Mouse (Mus musculus) WW6 (cell line): ENCODE measurements around the gene Ash1l.
"Not testable (repeated sequence)": the region's sequence is repeated elsewhere in the genome, so short reads cannot be mapped to it uniquely, and the experiment has no call there.

ENCODE experiments used
- DNase-seq: peaks from one replicate; pipeline ENCODE4 v3.0.0-alpha.2; 2013; ENCODE audit warnings: low read depth, low spot score

Gene Ash1l

GRCm38 (mm10) chr3:88953736-88954135 lies 3.3 kb downstream of the Ash1l start:
- no peak for DNase-seq

DNA sequence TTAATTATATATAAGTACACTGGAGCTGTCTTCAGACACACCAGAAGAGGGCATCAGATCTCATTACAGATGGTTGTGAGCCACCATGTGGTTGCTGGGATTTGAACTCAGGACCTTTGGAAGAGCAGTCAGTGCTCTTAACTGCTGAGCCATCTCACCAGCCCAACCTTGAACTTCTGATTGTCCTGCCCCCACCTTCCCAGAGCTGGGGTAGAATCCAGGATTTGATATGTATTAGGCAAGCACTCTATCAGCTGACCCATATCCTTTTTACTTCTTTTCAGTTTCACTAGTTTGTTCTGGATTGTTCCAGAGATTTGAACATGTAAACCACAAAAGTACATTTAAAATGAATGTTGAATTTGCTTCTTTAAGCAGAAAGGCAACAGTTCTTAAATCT lies 12.8 kb downstream of the Ash1l start:
- DNase-seq, result not testable (repeated sequence)

- DNase-seq, result no peak
Measured at GRCm38 (mm10) chr3:88975012-88975411, 24.6 kb downstream of the Ash1l start.

GRCm38 (mm10) chr3:88981206-88982010 lies 31.0 kb downstream of the Ash1l start:
- no peak for DNase-seq

DNA sequence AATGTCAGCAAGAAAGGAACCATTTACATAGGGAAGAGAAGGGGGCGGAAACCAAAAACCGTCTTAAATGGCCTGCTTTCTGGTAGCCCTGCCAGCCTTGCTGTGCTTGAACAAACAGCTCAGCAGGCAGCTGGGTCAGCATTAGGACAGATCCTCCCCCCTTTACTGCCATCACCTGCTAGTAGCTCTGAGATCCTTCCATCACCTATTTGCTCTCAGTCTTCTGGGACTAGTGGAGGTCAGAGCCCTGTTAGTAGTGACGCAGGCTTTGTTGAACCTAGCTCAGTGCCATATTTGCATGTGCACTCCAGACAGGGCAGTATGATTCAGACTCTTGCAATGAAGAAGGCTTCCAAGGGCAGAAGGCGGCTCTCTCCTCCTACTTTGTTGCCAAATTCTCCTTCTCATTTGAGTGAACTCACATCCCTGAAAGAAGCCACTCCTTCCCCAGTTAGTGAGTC lies 33.5 kb downstream of the Ash1l start:
- DNase-seq, result no peak

DNA sequence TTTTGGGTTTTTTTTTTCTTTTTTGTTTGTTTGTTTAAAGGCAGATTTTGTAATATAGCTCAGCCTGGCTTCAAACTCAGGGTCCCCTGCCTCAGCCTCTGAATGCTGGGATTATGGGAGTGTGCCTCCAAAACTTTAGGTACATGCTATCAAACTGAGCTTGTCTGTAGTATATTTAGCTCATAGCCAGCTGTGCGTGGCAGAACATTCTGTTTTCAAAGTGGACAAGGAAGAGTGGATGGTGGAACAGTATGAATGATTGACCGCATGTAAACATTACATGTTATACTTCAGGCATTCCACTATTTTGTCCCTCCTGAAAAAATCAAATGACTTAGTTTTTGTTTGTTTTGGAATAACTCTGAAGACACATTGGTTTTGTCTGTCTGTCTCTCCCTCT lies 42.4 kb downstream of the Ash1l start:
- DNase-seq, result no peak

- DNase-seq, result no peak
Measured at GRCm38 (mm10) chr3:89001536-89001935, 51.1 kb downstream of the Ash1l start.

GRCm38 (mm10) chr3:89030896-89031295 lies 80.5 kb downstream of the Ash1l start:
- DNase-seq, result not testable (repeated sequence)

- DNase-seq, result no peak
Measured at GRCm38 (mm10) chr3:89043359-89043758, 92.9 kb downstream of the Ash1l start.

GRCm38 (mm10) chr3:89058361-89058760 lies 107.9 kb downstream of the Ash1l start:
- no peak for DNase-seq

- DNase-seq, result peak; percentile 13
Measured at GRCm38 (mm10) chr3:89058783-89059182, 108.4 kb downstream of the Ash1l start.

DNA sequence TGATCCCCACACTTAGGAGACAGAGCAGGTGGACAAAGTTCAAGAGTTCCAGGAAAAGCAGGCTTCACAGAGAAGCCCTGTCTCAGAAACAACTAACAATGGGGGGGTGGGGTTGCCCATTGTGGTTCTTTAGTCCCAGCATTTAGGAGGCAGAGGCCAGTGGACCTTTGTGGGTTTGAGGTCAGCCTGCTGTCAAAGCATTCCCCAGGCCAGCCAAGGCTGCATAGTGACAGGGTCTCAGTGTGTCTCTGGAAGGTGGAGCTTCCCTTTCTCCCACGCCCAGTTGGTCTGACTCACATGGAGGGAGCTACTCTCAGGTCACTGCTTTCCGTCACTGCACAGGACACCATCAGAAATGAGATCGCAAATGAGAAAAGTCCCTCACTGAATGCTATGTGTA lies 111.3 kb downstream of the Ash1l start:
- DNase-seq, result no peak

DNA sequence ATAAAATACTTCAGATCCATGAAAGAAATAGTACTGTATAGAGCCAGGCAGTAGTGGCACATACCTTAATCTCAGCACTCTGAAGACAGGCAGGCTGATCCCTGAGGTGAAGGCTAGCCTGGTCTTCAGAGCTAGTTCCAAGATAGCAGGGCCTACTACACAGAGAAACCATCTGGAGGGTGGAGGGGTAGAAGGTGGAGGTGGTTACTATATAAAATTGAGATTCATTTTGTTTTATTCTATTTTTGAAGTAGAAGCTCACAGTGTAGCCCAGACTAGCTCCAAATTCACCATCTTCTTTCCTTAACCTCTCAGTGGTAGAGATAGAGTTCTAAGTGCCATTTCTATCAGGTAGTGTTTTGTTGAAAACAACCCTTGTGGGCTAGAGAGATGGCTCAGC lies 116.8 kb downstream of the Ash1l start:
- no peak for DNase-seq

DNA sequence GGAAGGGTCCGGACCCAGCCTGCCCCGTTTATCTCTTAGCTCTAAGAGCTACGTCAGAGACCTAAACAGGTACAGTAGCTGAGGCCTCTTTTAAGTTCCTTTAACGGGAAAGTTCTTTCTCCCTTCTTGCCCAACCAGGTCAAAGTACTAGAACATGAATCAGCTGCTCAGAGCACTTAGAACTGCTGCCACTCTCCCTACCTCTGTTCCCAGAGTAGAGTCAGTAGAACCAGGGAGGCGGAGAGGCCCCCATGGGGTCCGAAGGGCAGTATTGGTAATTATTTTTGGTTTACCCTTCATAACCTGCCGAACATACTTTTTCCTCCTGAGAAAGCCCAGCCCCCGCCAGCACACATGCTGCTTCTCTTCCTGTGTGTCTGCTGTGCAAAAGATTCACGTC lies 127.0 kb downstream of the Ash1l start:
- no peak for DNase-seq

GRCm38 (mm10) chr3:89082287-89082686 lies 131.9 kb downstream of the Ash1l start:
- not testable (repeated sequence) for DNase-seq

DNA sequence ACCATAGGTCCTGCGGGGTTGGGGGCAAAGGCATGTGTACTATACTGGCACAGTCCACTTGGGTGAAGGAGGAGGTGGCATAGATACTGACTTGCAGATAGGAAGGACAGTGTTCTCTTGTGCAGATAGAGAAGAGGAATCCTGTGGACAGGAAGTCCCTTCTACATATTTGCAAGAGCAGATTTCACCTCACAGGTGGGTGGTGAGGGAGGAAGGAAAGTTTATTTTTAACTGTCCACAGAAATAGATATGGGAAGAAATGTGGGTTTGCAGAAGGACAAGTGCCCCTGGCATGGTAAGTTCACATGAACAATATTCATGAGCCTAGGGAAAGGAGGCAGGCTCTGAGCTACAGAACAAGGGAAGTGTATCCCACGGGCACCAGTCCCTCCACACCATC lies 133.7 kb downstream of the Ash1l start:
- no peak for DNase-seq

GRCm38 (mm10) chr3:89084654-89085190 lies 134.3 kb downstream of the Ash1l start:
- DNase-seq, result no peak

DNA sequence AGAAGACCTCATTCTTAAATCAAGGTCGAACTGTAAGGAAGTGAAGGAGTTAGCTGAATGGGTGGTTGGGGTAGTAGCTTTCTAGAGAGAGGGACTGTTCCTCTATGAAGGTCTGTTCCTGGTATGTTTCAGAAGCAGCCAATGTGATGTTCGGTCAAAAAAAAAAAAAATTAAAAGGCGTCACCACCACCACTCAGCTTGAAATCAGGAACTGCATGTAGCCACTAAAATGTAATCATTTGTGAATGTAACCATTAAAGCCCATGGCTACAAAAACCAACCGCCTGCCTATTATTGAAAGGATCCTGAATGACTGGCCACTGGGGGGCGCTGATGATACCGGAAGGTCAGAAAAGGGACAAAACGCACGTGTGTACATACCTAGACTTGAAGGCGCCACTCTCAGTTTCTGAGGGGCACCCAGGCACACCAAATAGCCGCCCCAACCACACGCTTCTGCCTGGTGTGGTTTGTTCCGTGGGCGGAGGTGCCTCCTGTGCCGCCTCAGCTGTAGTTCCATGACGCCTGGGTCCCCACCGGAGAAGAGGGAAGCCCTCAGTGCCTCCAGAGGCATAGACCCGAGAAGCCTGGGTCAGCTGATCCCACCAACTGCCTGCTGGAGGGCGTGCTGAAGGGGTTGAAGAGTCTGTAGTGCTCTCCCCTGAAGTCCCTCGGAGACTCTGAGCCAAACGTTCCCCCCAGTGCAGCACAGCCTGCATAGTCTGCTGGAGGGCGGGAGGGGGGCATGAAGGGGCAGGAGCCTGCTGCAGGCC lies 137.1 kb downstream of the Ash1l start:
- peak; percentile 70 for DNase-seq

- no peak for DNase-seq
Measured at GRCm38 (mm10) chr3:89088974-89089373, 138.6 kb downstream of the Ash1l start.

- DNase-seq, result peak; percentile 68
Measured at GRCm38 (mm10) chr3:89089882-89090591, 139.6 kb downstream of the Ash1l start.

- peak; percentile 64 for DNase-seq
Measured at GRCm38 (mm10) chr3:89090694-89091655, 140.6 kb downstream of the Ash1l start.
